Mouse (Mus musculus): ENCODE results near the gene Aldh9a1. TPM values are rescaled to one million over a fixed set of nuclear protein-coding genes. Genes with fewer than 3 reads are reported as not detected.

Aldh9a1 gene
- polyA plus RNA-seq, 1 experiment from 2014 or later = 56.9 TPM

DNA sequence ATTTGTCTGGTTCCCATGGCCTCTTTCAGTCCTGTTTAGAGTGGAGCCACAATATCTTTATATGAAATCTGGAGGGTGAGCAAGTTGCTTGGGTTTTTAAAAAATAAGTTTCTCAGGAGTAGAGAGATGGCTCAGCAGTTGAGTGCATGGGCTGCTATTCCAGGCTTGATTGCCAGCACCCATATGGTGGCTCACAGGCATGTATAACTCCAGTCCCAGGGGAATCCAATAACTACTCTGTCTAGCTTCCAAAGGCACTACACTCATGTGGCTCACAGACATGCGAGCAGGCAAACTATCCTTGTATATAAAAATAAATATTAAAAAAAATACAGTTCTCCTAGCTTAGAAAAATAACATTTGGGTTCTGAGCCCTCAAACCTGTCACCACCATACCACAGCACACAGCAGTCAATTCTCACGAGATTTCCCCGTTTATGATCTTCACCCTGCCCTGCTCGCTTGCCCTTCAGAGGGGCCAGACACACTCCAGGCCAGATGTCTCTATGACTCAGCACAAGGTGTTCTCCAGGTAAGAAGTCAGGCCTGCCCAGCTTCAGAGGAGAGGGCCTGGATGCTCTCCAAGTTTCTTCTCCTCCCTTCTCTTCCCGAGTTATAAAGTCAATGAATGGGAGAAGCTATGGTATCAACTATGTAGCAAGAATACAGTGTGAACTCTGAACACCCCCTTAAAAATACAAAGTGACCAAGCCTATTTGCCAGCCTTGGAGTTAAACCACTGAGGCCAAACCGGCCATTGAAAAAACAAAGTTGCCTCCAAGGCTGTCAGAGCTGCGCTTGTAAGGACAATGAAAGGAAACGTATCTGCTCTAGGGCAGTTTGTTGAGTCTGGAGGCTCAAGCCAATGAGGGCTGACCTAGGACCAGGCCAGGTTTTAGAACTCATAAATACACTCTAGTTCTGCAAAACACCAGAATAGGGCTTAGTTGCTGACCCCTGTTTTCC, 31.5 kb downstream of the Aldh9a1 start:
- no peaks in the 10 kb centered on the region for H3K36me3 ChIP-seq (replicated peaks)
- no peaks in the 10 kb centered on the region for H3K9me3 ChIP-seq
- DNase-seq (ENCODE audit: low spot score) = no peak
- H3K27ac ChIP-seq (replicated peaks) = no peak overlapping the region
- peaks cover 49% of the 10 kb centered on the region for H3K27me3 ChIP-seq (replicated peaks; ENCODE audit: low read depth, poor library complexity, severe bottlenecking)
- WGBS = 84% methylated on average over 8 of the region's 8 CpGs
- no peak overlapping the region for H3K4me3 ChIP-seq
- H3K4me1 ChIP-seq = peaks cover 26% of the 10 kb centered on the region

GRCm38 (mm10) chr1:167382316-167382715, 32.5 kb downstream of the Aldh9a1 start:
- H3K27me3 ChIP-seq (replicated peaks; ENCODE audit: low read depth, poor library complexity, severe bottlenecking) = peaks cover 49% of the 10 kb centered on the region
- no peaks in the 10 kb centered on the region for H3K9me3 ChIP-seq
- no peak overlapping the region for H3K4me3 ChIP-seq
- peaks cover 23% of the 10 kb centered on the region for H3K4me1 ChIP-seq
- WGBS = 87% methylated on average over 7 of the region's 7 CpGs
- no peak overlapping the region for H3K27ac ChIP-seq (replicated peaks)
- DNase-seq (ENCODE audit: low spot score) = no peak
- no peaks in the 10 kb centered on the region for H3K36me3 ChIP-seq (replicated peaks)

DNA sequence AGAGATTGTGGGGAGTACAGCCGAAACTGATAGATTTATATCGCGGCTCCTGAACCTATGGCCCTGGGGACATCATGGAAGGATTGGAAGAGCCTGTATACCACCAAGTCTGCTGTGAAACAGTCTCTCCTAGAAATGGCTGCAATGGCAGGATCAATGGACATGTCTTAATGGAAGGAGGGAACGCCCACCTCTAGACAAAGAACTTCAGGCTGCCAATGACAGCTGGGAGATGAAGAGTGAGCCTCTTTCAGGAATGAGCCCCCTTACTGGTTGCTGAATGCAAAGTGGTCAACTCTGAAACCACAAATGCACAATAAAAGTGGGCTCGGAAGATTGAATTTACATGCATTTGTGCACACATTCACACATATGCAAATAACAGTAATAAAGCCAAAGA, 33.0 kb downstream of the Aldh9a1 start:
- 84% methylated on average over 5 of the region's 5 CpGs for WGBS
- H3K27me3 ChIP-seq (replicated peaks; ENCODE audit: low read depth, poor library complexity, severe bottlenecking) = peaks cover 51% of the 10 kb centered on the region
- no peak overlapping the region for H3K27ac ChIP-seq (replicated peaks)
- H3K9me3 ChIP-seq = no peaks in the 10 kb centered on the region
- H3K36me3 ChIP-seq (replicated peaks) = no peaks in the 10 kb centered on the region
- no peak for DNase-seq (ENCODE audit: low spot score)
- peaks cover 18% of the 10 kb centered on the region for H3K4me1 ChIP-seq
- no peak overlapping the region for H3K4me3 ChIP-seq

GRCm38 (mm10) chr1:167383178-167383577, 33.4 kb downstream of the Aldh9a1 start:
- Histone ChIP-seq H3K9me3 (no peaks in the 10 kb centered on the region), H3K4me1 (peaks cover 14% of the 10 kb centered on the region), H3K4me3 (no peak overlapping the region), H3K27me3 (replicated peaks; ENCODE audit: low read depth, poor library complexity, severe bottlenecking) (peaks cover 54% of the 10 kb centered on the region), H3K36me3 (replicated peaks) (no peaks in the 10 kb centered on the region), H3K27ac (replicated peaks) (no peak overlapping the region)
- DNase-seq (ENCODE audit: low spot score) = no peak
- 86% methylated on average over 5 of the region's 5 CpGs for WGBS

- peaks cover 51% of the 10 kb centered on the region for H3K27me3 ChIP-seq (replicated peaks; ENCODE audit: low read depth, poor library complexity, severe bottlenecking)
- no peaks in the 10 kb centered on the region for H3K36me3 ChIP-seq (replicated peaks)
- peaks cover 10% of the 10 kb centered on the region for H3K4me1 ChIP-seq
- no peak overlapping the region for H3K4me3 ChIP-seq
- H3K9me3 ChIP-seq = no peaks in the 10 kb centered on the region
- WGBS = 76% methylated on average over 3 of the region's 3 CpGs
- no peak overlapping the region for H3K27ac ChIP-seq (replicated peaks)
- no peak for DNase-seq (ENCODE audit: low spot score)
Measured at GRCm38 (mm10) chr1:167384156-167384555, 34.4 kb downstream of the Aldh9a1 start.

- Histone ChIP-seq H3K36me3 (replicated peaks) (no peaks in the 10 kb centered on the region), H3K4me3 (no peak overlapping the region), H3K4me1 (peaks cover 10% of the 10 kb centered on the region), H3K27me3 (replicated peaks; ENCODE audit: low read depth, poor library complexity, severe bottlenecking) (peaks cover 48% of the 10 kb centered on the region), H3K27ac (replicated peaks) (no peak overlapping the region), H3K9me3 (no peaks in the 10 kb centered on the region)
- 91% methylated on average over 2 of the region's 2 CpGs for WGBS
- no peak for DNase-seq (ENCODE audit: low spot score)
Measured at GRCm38 (mm10) chr1:167385211-167385610, 35.4 kb downstream of the Aldh9a1 start.

DNA sequence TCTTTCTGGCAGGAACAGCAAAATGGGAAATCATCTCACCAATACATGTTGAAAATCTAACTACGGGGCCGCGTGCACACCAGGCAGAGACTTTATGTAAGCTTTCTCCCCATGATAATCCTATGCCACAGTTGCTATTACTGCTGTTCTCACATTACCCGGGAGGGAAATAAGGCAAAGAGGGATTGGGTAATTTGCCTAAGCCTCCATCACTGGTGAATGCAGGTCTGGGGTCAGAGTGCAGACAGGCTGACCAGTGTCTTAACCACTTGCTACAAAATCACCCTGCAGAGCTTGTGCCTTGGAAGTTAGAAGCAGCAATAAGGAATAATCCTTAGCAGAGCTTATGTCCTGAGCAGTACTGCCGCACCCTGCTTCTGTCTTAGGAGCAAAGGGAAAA, 35.8 kb downstream of the Aldh9a1 start:
- H3K4me1 ChIP-seq = peaks cover 10% of the 10 kb centered on the region
- no peaks in the 10 kb centered on the region for H3K9me3 ChIP-seq
- WGBS = 67% methylated on average over 5 of the region's 5 CpGs
- no peak overlapping the region for H3K4me3 ChIP-seq
- no peak for DNase-seq (ENCODE audit: low spot score)
- no peaks in the 10 kb centered on the region for H3K36me3 ChIP-seq (replicated peaks)
- peaks cover 48% of the 10 kb centered on the region for H3K27me3 ChIP-seq (replicated peaks; ENCODE audit: low read depth, poor library complexity, severe bottlenecking)
- no peak overlapping the region for H3K27ac ChIP-seq (replicated peaks)

- H3K27me3 ChIP-seq (replicated peaks; ENCODE audit: low read depth, poor library complexity, severe bottlenecking) = peaks cover 52% of the 10 kb centered on the region
- no peak overlapping the region for H3K27ac ChIP-seq (replicated peaks)
- no peaks in the 10 kb centered on the region for H3K36me3 ChIP-seq (replicated peaks)
- no peak overlapping the region for H3K4me3 ChIP-seq
- no peaks in the 10 kb centered on the region for H3K9me3 ChIP-seq
- WGBS = 55% methylated on average over 2 of the region's 2 CpGs
- H3K4me1 ChIP-seq = peaks cover 10% of the 10 kb centered on the region
- DNase-seq (ENCODE audit: low spot score) = no peak
Measured at GRCm38 (mm10) chr1:167386466-167386865, 36.7 kb downstream of the Aldh9a1 start.

DNA sequence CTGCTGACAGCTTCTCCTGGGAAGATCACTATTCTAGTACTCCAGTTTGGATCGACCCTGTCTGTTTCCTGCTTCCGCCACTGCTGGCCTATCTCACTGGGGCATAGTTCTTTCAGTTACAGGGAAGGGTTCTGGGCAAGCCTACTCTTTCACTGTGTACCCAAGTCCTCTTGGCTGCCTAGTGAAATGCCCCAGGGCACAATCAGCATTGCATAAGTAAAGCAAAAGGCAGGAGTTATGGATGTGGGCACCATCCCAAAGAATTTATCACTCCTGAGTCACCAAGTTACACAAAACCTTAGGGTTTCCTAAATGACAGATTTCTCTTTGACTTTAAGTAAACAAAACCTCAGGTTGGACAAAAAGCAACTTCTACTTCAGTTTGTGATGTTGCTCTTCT, 37.5 kb downstream of the Aldh9a1 start:
- H3K27me3 ChIP-seq (replicated peaks; ENCODE audit: low read depth, poor library complexity, severe bottlenecking) = peaks cover 55% of the 10 kb centered on the region
- no peak for DNase-seq (ENCODE audit: low spot score)
- H3K36me3 ChIP-seq (replicated peaks) = no peaks in the 10 kb centered on the region
- H3K9me3 ChIP-seq = no peaks in the 10 kb centered on the region
- H3K27ac ChIP-seq (replicated peaks) = no peak overlapping the region
- peaks cover 10% of the 10 kb centered on the region for H3K4me1 ChIP-seq
- no peak overlapping the region for H3K4me3 ChIP-seq
- WGBS = 75% methylated on average over 2 of the region's 2 CpGs

DNA sequence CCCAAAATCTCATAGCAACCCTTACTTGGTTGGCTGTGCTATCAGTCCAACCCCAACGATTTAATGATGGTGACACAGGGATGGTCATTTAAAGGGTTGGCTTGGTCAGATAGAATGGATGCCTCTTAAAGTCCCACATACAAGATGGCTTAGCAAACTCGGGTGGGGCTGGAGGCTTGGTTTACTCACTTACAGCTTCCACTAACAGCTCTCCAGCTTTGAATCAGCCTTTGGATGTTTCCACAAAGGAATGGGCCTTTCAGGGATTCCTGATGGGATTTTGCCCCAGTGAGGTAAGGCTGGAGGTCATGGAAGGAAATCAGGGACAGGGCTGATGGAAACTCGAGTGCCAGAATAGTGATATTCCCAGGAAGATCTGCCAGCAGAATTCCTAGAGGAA, 38.0 kb downstream of the Aldh9a1 start:
- WGBS = 82% methylated on average over 3 of the region's 3 CpGs
- no peaks in the 10 kb centered on the region for H3K36me3 ChIP-seq (replicated peaks)
- DNase-seq (ENCODE audit: low spot score) = no peak
- H3K4me3 ChIP-seq = no peak overlapping the region
- peaks cover 14% of the 10 kb centered on the region for H3K4me1 ChIP-seq
- H3K9me3 ChIP-seq = no peaks in the 10 kb centered on the region
- H3K27me3 ChIP-seq (replicated peaks; ENCODE audit: low read depth, poor library complexity, severe bottlenecking) = peaks cover 60% of the 10 kb centered on the region
- H3K27ac ChIP-seq (replicated peaks) = no peak overlapping the region

- Histone ChIP-seq H3K27ac (replicated peaks) (no peak overlapping the region), H3K36me3 (replicated peaks) (no peaks in the 10 kb centered on the region), H3K9me3 (no peaks in the 10 kb centered on the region), H3K4me1 (peaks cover 20% of the 10 kb centered on the region), H3K4me3 (no peak overlapping the region), H3K27me3 (replicated peaks; ENCODE audit: low read depth, poor library complexity, severe bottlenecking) (peaks cover 60% of the 10 kb centered on the region)
- no peak for DNase-seq (ENCODE audit: low spot score)
- WGBS = 81% methylated on average over 6 of the region's 6 CpGs
Measured at GRCm38 (mm10) chr1:167388571-167388970, 38.8 kb downstream of the Aldh9a1 start.

DNA sequence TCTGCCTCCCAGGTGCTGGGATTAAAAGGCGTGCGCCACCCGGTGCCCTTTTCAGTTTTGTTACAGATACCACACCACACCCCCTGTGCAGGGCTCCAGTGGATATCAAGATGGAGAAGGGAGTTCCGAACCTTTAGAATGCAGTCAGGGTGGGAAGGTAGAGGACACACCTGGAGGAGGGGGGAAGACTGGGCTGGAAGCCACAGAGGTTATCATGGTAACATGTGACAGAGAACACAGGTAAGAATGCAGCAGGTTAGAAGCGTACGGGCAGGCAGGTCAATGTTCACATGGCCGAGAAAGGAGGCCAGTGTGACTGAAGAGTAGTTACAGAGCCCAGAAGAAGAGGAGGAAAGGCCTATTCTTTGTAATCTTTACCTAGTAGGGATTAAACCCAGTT, 39.8 kb downstream of the Aldh9a1 start:
- Histone ChIP-seq H3K27ac (replicated peaks) (no peak overlapping the region), H3K27me3 (replicated peaks; ENCODE audit: low read depth, poor library complexity, severe bottlenecking) (peaks cover 53% of the 10 kb centered on the region), H3K9me3 (no peaks in the 10 kb centered on the region), H3K4me3 (no peak overlapping the region), H3K4me1 (peaks cover 22% of the 10 kb centered on the region), H3K36me3 (replicated peaks) (no peaks in the 10 kb centered on the region)
- WGBS = 93% methylated on average over 7 of the region's 7 CpGs
- no peak for DNase-seq (ENCODE audit: low spot score)

DNA sequence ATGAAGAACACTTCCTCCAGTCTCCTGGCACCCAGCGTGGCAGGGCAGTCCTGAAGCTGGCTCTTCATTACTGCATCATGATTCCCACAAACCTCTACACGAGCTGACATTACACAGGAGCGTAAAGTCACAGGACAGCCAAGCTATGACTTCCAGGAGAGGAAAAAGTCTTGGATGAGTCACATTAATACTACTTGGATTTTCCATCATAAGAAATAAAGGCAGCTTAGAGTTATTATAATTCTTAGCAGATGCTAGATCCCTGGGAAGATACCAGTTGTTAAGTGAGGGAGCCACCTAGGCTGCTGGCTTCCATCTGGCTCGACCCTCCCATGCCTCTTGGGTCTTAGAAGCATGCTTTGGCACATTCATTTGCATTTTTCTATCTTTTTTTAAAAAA, 40.6 kb downstream of the Aldh9a1 start:
- no peak for DNase-seq (ENCODE audit: low spot score)
- Histone ChIP-seq H3K4me3 (no peak overlapping the region), H3K36me3 (replicated peaks) (no peaks in the 10 kb centered on the region), H3K4me1 (peaks cover 18% of the 10 kb centered on the region), H3K27ac (replicated peaks) (no peak overlapping the region), H3K9me3 (no peaks in the 10 kb centered on the region), H3K27me3 (replicated peaks; ENCODE audit: low read depth, poor library complexity, severe bottlenecking) (peaks cover 58% of the 10 kb centered on the region)
- 75% methylated on average over 4 of the region's 4 CpGs for WGBS

All from embryonic facial prominence, embryonic 10.5 days (tissue).